Mouse (Mus musculus): ENCODE measurements at regions not wholly inside any gene's neighbourhood (a gene's known extent, or its start where the extent isn't known, plus 50 kb on each side); places are given as distances from the start of the nearest gene placed in this dataset.

GRCm38 (mm10) chr3:34503874-34504572, 146.2 kb upstream of the Sox2 start:
- Histone ChIP-seq H3K4me1 (ENCODE audit: insufficient read depth) (no peaks in the 10 kb centered on the region), H3K27ac (ENCODE audit: low read depth, low read length) (no peak overlapping the region), H3K9me3 (ENCODE audit: low read length) (no peaks in the 10 kb centered on the region), H3K4me3 (ENCODE audit: low read depth, low read length) (no peak overlapping the region), H3K36me3 (ENCODE audit: insufficient read depth) (no peaks in the 10 kb centered on the region), H3K27me3 (ENCODE audit: insufficient read depth, low read length) (no peaks in the 10 kb centered on the region), H3K4me2 (ENCODE audit: low read depth) (no peak overlapping the region), H3K9ac (no peak overlapping the region)
- WGBS: 19% methylated on average over 13 of the region's 13 CpGs
- ATAC-seq (peak; percentile 88; the same call in 1 of the 2 replicates), DNase-seq (peak; percentile 47)
- no peak for TF ChIP-seq CTCF (IDR thresholded peaks at IDR 0.05; ENCODE audit: low read depth)

GRCm38 (mm10) chr3:34496839-34497238, 153.4 kb upstream of the Sox2 start:
- H3K4me1 ChIP-seq (ENCODE audit: insufficient read depth): no peaks in the 10 kb centered on the region
- no peak overlapping the region for H3K4me2 ChIP-seq (ENCODE audit: low read depth)
- no peaks in the 10 kb centered on the region for H3K36me3 ChIP-seq (ENCODE audit: insufficient read depth)
- no peak overlapping the region for H3K9ac ChIP-seq
- no peak for TF ChIP-seq CTCF (IDR thresholded peaks at IDR 0.05; ENCODE audit: low read depth)
- no peak for DNase-seq
- H3K27me3 ChIP-seq (ENCODE audit: insufficient read depth, low read length): no peaks in the 10 kb centered on the region
- WGBS: 73% methylated on average over 8 of the region's 8 CpGs
- ATAC-seq: no peak
- no peak overlapping the region for H3K4me3 ChIP-seq (ENCODE audit: low read depth, low read length)
- no peak overlapping the region for H3K27ac ChIP-seq (ENCODE audit: low read depth, low read length)
- H3K9me3 ChIP-seq (ENCODE audit: low read length): no peaks in the 10 kb centered on the region

GRCm38 (mm10) chr3:34495615-34496014, 154.6 kb upstream of the Sox2 start:
- no peaks in the 10 kb centered on the region for H3K36me3 ChIP-seq (ENCODE audit: insufficient read depth)
- H3K27me3 ChIP-seq (ENCODE audit: insufficient read depth, low read length): no peaks in the 10 kb centered on the region
- H3K9ac ChIP-seq: no peak overlapping the region
- DNase-seq: no peak
- WGBS: 59% methylated on average over 3 of the region's 3 CpGs
- no peak for ATAC-seq
- no peak overlapping the region for H3K4me2 ChIP-seq (ENCODE audit: low read depth)
- no peaks in the 10 kb centered on the region for H3K4me1 ChIP-seq (ENCODE audit: insufficient read depth)
- no peak for TF ChIP-seq CTCF (IDR thresholded peaks at IDR 0.05; ENCODE audit: low read depth)
- H3K9me3 ChIP-seq (ENCODE audit: low read length): no peaks in the 10 kb centered on the region
- H3K4me3 ChIP-seq (ENCODE audit: low read depth, low read length): no peak overlapping the region
- H3K27ac ChIP-seq (ENCODE audit: low read depth, low read length): no peak overlapping the region

GRCm38 (mm10) chr3:34493921-34494320, 156.3 kb upstream of the Sox2 start:
- H3K4me2 ChIP-seq (ENCODE audit: low read depth): no peak overlapping the region
- ATAC-seq (no peak), DNase-seq (no peak)
- H3K4me3 ChIP-seq (ENCODE audit: low read depth, low read length): no peak overlapping the region
- H3K4me1 ChIP-seq (ENCODE audit: insufficient read depth): no peaks in the 10 kb centered on the region
- H3K36me3 ChIP-seq (ENCODE audit: insufficient read depth): no peaks in the 10 kb centered on the region
- H3K27ac ChIP-seq (ENCODE audit: low read depth, low read length): no peak overlapping the region
- no peaks in the 10 kb centered on the region for H3K9me3 ChIP-seq (ENCODE audit: low read length)
- no peak for TF ChIP-seq CTCF (IDR thresholded peaks at IDR 0.05; ENCODE audit: low read depth)
- H3K27me3 ChIP-seq (ENCODE audit: insufficient read depth, low read length): no peaks in the 10 kb centered on the region
- no peak overlapping the region for H3K9ac ChIP-seq

- no peak for ATAC-seq
- H3K4me1 ChIP-seq (ENCODE audit: insufficient read depth): no peaks in the 10 kb centered on the region
- no peak overlapping the region for H3K9ac ChIP-seq
- no peak overlapping the region for H3K4me3 ChIP-seq (ENCODE audit: low read depth, low read length)
- 92% methylated on average over 2 of the region's 2 CpGs for WGBS
- TF ChIP-seq CTCF (IDR thresholded peaks at IDR 0.05; ENCODE audit: low read depth): no peak
- H3K27me3 ChIP-seq (ENCODE audit: insufficient read depth, low read length): no peaks in the 10 kb centered on the region
- no peak overlapping the region for H3K27ac ChIP-seq (ENCODE audit: low read depth, low read length)
- no peaks in the 10 kb centered on the region for H3K9me3 ChIP-seq (ENCODE audit: low read length)
- no peaks in the 10 kb centered on the region for H3K36me3 ChIP-seq (ENCODE audit: insufficient read depth)
- no peak for DNase-seq
- no peak overlapping the region for H3K4me2 ChIP-seq (ENCODE audit: low read depth)
Observed at GRCm38 (mm10) chr3:34489008-34489407, 161.2 kb upstream of the Sox2 start.

- no peaks in the 10 kb centered on the region for H3K27me3 ChIP-seq (ENCODE audit: insufficient read depth, low read length)
- no peaks in the 10 kb centered on the region for H3K36me3 ChIP-seq (ENCODE audit: insufficient read depth)
- TF ChIP-seq CTCF (IDR thresholded peaks at IDR 0.05; ENCODE audit: low read depth): no peak
- no peaks in the 10 kb centered on the region for H3K4me1 ChIP-seq (ENCODE audit: insufficient read depth)
- H3K27ac ChIP-seq (ENCODE audit: low read depth, low read length): no peak overlapping the region
- no peaks in the 10 kb centered on the region for H3K9me3 ChIP-seq (ENCODE audit: low read length)
- DNase-seq (no peak), ATAC-seq (peak; percentile 79)
- H3K4me2 ChIP-seq (ENCODE audit: low read depth): no peak overlapping the region
- no peak overlapping the region for H3K9ac ChIP-seq
- no peak overlapping the region for H3K4me3 ChIP-seq (ENCODE audit: low read depth, low read length)
- 10% methylated on average over 9 of the region's 9 CpGs for WGBS
Observed at GRCm38 (mm10) chr3:34486441-34487050, 163.7 kb upstream of the Sox2 start.

- 49% methylated on average over 15 of the region's 15 CpGs for WGBS
- Histone ChIP-seq H3K4me1 (ENCODE audit: insufficient read depth) (no peaks in the 10 kb centered on the region), H3K4me3 (ENCODE audit: low read depth, low read length) (no peak overlapping the region), H3K4me2 (ENCODE audit: low read depth) (no peak overlapping the region), H3K27ac (ENCODE audit: low read depth, low read length) (no peak overlapping the region), H3K9ac (no peak overlapping the region), H3K9me3 (ENCODE audit: low read length) (no peaks in the 10 kb centered on the region), H3K36me3 (ENCODE audit: insufficient read depth) (no peaks in the 10 kb centered on the region), H3K27me3 (ENCODE audit: insufficient read depth, low read length) (no peaks in the 10 kb centered on the region)
- no peak for ATAC-seq
- TF ChIP-seq CTCF (IDR thresholded peaks at IDR 0.05; ENCODE audit: low read depth): no peak
- no peak for DNase-seq
Observed at GRCm38 (mm10) chr3:34485345-34486223, 164.6 kb upstream of the Sox2 start.
